Mouse (Mus musculus) thymus, adult 2 months (tissue): ENCODE measurements around the gene Ccndbp1. TPM values are rescaled to one million over a fixed set of nuclear protein-coding genes. Genes with fewer than 3 reads are reported as not detected.
"Not testable (repeated sequence)": the region's sequence is repeated elsewhere in the genome, so short reads cannot be mapped to it uniquely, and the experiment has no call there.

Experiments
- DNase-seq: peaks from one replicate; pipeline ENCODE4 v3.0.0; 2021
- H3K27ac ChIP-seq: fragments of 200-500 bp; 2 replicates; pipeline ENCODE4 v1.5.1; 2012; ENCODE audit warnings: low read length, control low read depth; ENCODE audit not compliant: control insufficient read depth, insufficient read depth
- H3K27me3 ChIP-seq: fragments of 200-500 bp; 2 replicates; pipeline ENCODE4 v1.6.1; 2012; ENCODE audit warnings: mild to moderate bottlenecking, low read length, moderate library complexity, mixed read lengths; ENCODE audit not compliant: control insufficient read depth, insufficient read depth
- H3K36me3 ChIP-seq: fragments of 200-500 bp; 2 replicates; pipeline ENCODE4 v1.6.1; 2012; ENCODE audit warnings: mild to moderate bottlenecking, low read length, moderate library complexity; ENCODE audit not compliant: control insufficient read depth, insufficient read depth
- H3K4me1 ChIP-seq: fragments of 200-500 bp; replicated peaks from 2 replicates; pipeline ENCODE4 v1.6.1; 2012; ENCODE audit warnings: low read length; ENCODE audit not compliant: control insufficient read depth, insufficient read depth
- H3K4me3 ChIP-seq: fragments of 200-500 bp; 2 replicates; pipeline ENCODE4 v1.5.1; 2012; ENCODE audit warnings: mild to moderate bottlenecking, low read length, control low read depth, moderate library complexity; ENCODE audit not compliant: control insufficient read depth, insufficient read depth
- CTCF ChIP-seq: fragments of 200-500 bp; IDR thresholded peaks from 2 replicates; pipeline ENCODE4 v1.5.1; 2012; ENCODE audit warnings: mild to moderate bottlenecking, control low read depth, low read length, moderate library complexity, borderline replicate concordance; ENCODE audit not compliant: control insufficient read depth, poor library complexity, insufficient read depth; ENCODE audit errors: extremely low read depth
- POLR2A ChIP-seq: fragments of 200-500 bp; IDR thresholded peaks from 2 replicates; pipeline ENCODE4 v1.6.1; 2012; ENCODE audit warnings: mild to moderate bottlenecking, low read length, control low read depth, moderate library complexity; ENCODE audit not compliant: control insufficient read depth, poor library complexity, insufficient read depth; ENCODE audit errors: extremely low read depth
- WGBS: fragments of 180-500 bp; shearing (Covaris S2); methylation state at CpG from one replicate; pipeline ENCODE4 v1.1.7; 2018; 5-methylcytosine and 5-hydroxymethylcytosine counted together
- polyA plus RNA-seq: library from polyadenylated mRNA; depleted of rRNA; stranded (reverse); fragments of >200 nt; gene quantifications from 2 replicates; pipeline ENCODE4 v1.2.3, GENCODE M21; 2012

Gene Ccndbp1
- polyA plus RNA-seq, 1 experiment = 51.0 TPM

- WGBS = 97% methylated on average over 4 of the region's 4 CpGs
- Histone ChIP-seq H3K27ac (no peak overlapping the region), H3K27me3 (no peaks in the 10 kb centered on the region), H3K4me3 (no peak overlapping the region), H3K36me3 (no peaks in the 10 kb centered on the region), H3K4me1 (no peaks in the 10 kb centered on the region)
- no peak for DNase-seq
- no peak for TF ChIP-seq POLR2A
- TF ChIP-seq CTCF = no peak
Observed at GRCm38 (mm10) chr2:120991196-120991595, 17.0 kb upstream of the Ccndbp1 start.

GRCm38 (mm10) chr2:120996607-120997006 is 11.6 kb upstream of the Ccndbp1 start:
- H3K27me3 ChIP-seq, H3K4me1 ChIP-seq, DNase-seq, H3K4me3 ChIP-seq, H3K36me3 ChIP-seq, H3K27ac ChIP-seq: not testable (repeated sequence)
- WGBS = 63% methylated on average over 1 of the region's 1 CpGs

GRCm38 (mm10) chr2:120998863-120999262 is 9.3 kb upstream of the Ccndbp1 start:
- Histone ChIP-seq H3K4me1 (no peaks in the 10 kb centered on the region), H3K27me3 (no peaks in the 10 kb centered on the region), H3K4me3 (no peak overlapping the region), H3K27ac (no peak overlapping the region), H3K36me3 (no peaks in the 10 kb centered on the region)
- DNase-seq = no peak
- TF ChIP-seq CTCF (no peak), POLR2A (no peak)
- 92% methylated on average over 8 of the region's 8 CpGs for WGBS

- DNase-seq = peak; percentile 4
- Histone ChIP-seq H3K4me3 (no peak overlapping the region), H3K4me1 (no peaks in the 10 kb centered on the region), H3K27ac (no peak overlapping the region), H3K36me3 (no peaks in the 10 kb centered on the region), H3K27me3 (no peaks in the 10 kb centered on the region)
- TF ChIP-seq POLR2A (no peak), CTCF (no peak)
- WGBS = 86% methylated on average over 2 of the region's 2 CpGs
Observed at GRCm38 (mm10) chr2:121003586-121003985, 4.6 kb upstream of the Ccndbp1 start.

- WGBS = 93% methylated on average over 7 of the region's 7 CpGs
- TF ChIP-seq POLR2A (no peak), CTCF (no peak)
- no peak overlapping the region for H3K4me3 ChIP-seq
- no peaks in the 10 kb centered on the region for H3K4me1 ChIP-seq
- no peaks in the 10 kb centered on the region for H3K27me3 ChIP-seq
- H3K36me3 ChIP-seq = no peaks in the 10 kb centered on the region
- no peak overlapping the region for H3K27ac ChIP-seq
- DNase-seq = no peak
Observed at GRCm38 (mm10) chr2:121004018-121004811, 4.0 kb upstream of the Ccndbp1 start.

- peaks cover 2% of the 10 kb centered on the region; the same call in 1 of the 2 replicates for H3K4me1 ChIP-seq
- H3K4me3 ChIP-seq = no peak overlapping the region
- H3K27me3 ChIP-seq = no peaks in the 10 kb centered on the region
- H3K27ac ChIP-seq = no peak overlapping the region
- WGBS = 91% methylated on average over 1 of the region's 1 CpGs
- no peak for TF ChIP-seq POLR2A
- TF ChIP-seq CTCF = no peak
- H3K36me3 ChIP-seq = no peaks in the 10 kb centered on the region; the same call in 1 of the 2 replicates
- no peak for DNase-seq
Observed at GRCm38 (mm10) chr2:121006986-121007385, 1.2 kb upstream of the Ccndbp1 start.

GRCm38 (mm10) chr2:121008664-121009007 is 433 bp downstream of the Ccndbp1 start:
- TF ChIP-seq CTCF = no peak
- TF ChIP-seq POLR2A = no peak
- Histone ChIP-seq H3K27ac (peak overlapping the region; percentile 15; the same call in 1 of the 2 replicates), H3K27me3 (no peaks in the 10 kb centered on the region), H3K4me3 (peak overlapping the region; percentile 76), H3K36me3 (peaks cover 11% of the 10 kb centered on the region), H3K4me1 (peaks cover 2% of the 10 kb centered on the region; the same call in 1 of the 2 replicates)
- under 1% methylated on average over 12 of the region's 12 CpGs for WGBS
- DNase-seq = no peak
